Mouse (Mus musculus) C2C12 (cell line): ENCODE measurements around the gene Myo19.

Experiments used
- CEBPB ChIP-seq: IDR thresholded peaks from one replicate; pipeline ENCODE4 v1.6.1; 2011; ENCODE audit warnings: low read depth, mild to moderate bottlenecking, control low read depth, moderate library complexity
- CTCF ChIP-seq: IDR thresholded peaks from one replicate; pipeline ENCODE4 v1.5.1; 2011; ENCODE audit not compliant: control insufficient read depth, insufficient read depth, insufficient read length
- FOSL1 ChIP-seq: IDR thresholded peaks from one replicate; pipeline ENCODE4 v1.8.0; 2011; ENCODE audit warnings: mild to moderate bottlenecking, low read length; ENCODE audit not compliant: poor library complexity, insufficient read depth, severe bottlenecking
- MAX ChIP-seq: IDR thresholded peaks from one replicate; pipeline ENCODE4 v1.6.1; 2011; ENCODE audit warnings: mild to moderate bottlenecking, control low read depth
- MYOD1 ChIP-seq: IDR thresholded peaks from one replicate; pipeline ENCODE4 v1.6.1; 2011; ENCODE audit warnings: low read depth; ENCODE audit not compliant: control insufficient read depth, insufficient read length
- MYOG ChIP-seq: IDR thresholded peaks from one replicate; pipeline ENCODE4 v1.6.1; 2011; ENCODE audit not compliant: control insufficient read depth, insufficient read length; ENCODE audit errors: extremely low read depth
- USF1 ChIP-seq: IDR thresholded peaks from one replicate; pipeline ENCODE4 v1.6.1; 2011; ENCODE audit warnings: low read depth, mild to moderate bottlenecking, control low read depth, moderate library complexity

DNA sequence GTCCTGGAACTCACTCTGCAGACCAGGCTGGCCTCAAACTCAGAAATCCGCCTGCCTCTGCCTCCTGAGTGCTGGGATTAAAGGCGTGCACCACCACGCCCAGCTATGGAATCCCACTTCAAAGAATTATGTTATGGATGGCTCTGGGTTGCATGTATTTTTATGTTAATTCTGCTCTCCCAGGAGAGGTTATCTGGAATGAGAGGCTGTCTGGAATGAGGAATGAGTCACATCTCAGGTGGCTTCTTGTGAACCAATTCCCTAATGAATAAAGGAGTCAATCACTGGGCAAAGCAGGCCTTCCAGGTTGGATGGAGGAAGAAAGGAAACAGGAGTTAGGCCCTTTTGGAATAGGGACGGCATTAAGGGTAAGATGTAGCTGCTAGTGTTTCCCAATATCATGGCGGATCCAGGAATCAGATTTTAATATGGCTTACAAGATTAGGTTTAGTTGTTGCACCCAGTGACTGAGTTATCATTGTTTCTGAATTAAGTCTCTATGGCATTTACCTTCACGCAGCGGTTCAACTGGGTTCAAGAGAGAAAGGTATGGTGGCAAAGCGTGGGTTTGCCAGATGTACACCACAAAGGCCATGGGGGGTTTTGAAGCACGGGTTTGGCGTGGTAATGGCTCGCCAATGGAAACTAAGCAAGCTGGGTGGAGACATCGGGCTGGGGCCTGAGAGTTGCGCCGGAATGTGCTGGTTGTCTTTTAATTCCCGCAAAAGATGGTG lies 33.0 kb upstream of the Myo19 start:
- no peak for TF ChIP-seq CTCF
- TF ChIP-seq USF1: no peak
- no peak for TF ChIP-seq MAX
- TF ChIP-seq MYOG: no peak
- TF ChIP-seq MYOD1: no peak
- no peak for TF ChIP-seq CEBPB
- no peak for TF ChIP-seq FOSL1
